Mouse (Mus musculus): ENCODE results near the gene Olfr1360. TPM values are rescaled to one million over a fixed set of nuclear protein-coding genes. Genes with fewer than 3 reads are reported as not detected.

Olfr1360 gene
- polyA plus RNA-seq (2017; shearing (Covaris generic)): not detected

GRCm38 (mm10) chr13:21677305-21677704, at the start of gene Olfr1360:
Olfr1360 (minus strand) TSS chr13:21677405.

GRCm38 (mm10) chr13:21721757-21722372, 44.7 kb upstream of the Olfr1360 start, which contains the start of gene Hist1h2bm:
Hist1h2bm (plus strand) TSS chr13:21722044.

GRCm38 (mm10) chr13:21717397-21718357, 40.5 kb upstream of the Olfr1360 start, which contains the start of gene Hist1h3h:
Hist1h3h (plus strand) TSS chr13:21717659.

GRCm38 (mm10) chr13:21715864-21716539, 38.8 kb upstream of the Olfr1360 start, which contains the start of the genes Hist1h2bl and Hist1h2ai:
Hist1h2bl (minus strand) TSS chr13:21716143.
Hist1h2ai (plus strand) TSS chr13:21716422.

GRCm38 (mm10) chr13:21697811-21698210, 20.6 kb upstream of the Olfr1360 start, which contains the start of gene Olfr1359:
Olfr1359 (plus strand) TSS chr13:21698111.

GRCm38 (mm10) chr13:21663286-21663685, 13.9 kb downstream of the Olfr1360 start, which contains the start of gene Olfr1361:
Olfr1361 (minus strand) TSS chr13:21663386.

GRCm38 (mm10) chr13:21642418-21642817, 34.8 kb downstream of the Olfr1360 start, which contains the start of gene Olfr11:
Olfr11 (minus strand) TSS chr13:21642518.

Other genes starting within 250 kb of the Olfr1360 start
- 0.96 TPM for gene Pgbd1, start 236.3 kb downstream of the Olfr1360 start, polyA plus RNA-seq (2017; shearing (Covaris generic))
- 12.8 TPM for gene Zscan26, start 223.7 kb downstream of the Olfr1360 start, polyA plus RNA-seq (2017; shearing (Covaris generic))
- 0.20 TPM for gene Nkapl, start 208.9 kb downstream of the Olfr1360 start, polyA plus RNA-seq (2017; shearing (Covaris generic))
- not detected for gene Zkscan4, start 198.5 kb downstream of the Olfr1360 start, polyA plus RNA-seq (2017; shearing (Covaris generic))
- gene Gm10065, start 198.0 kb downstream of the Olfr1360 start, polyA plus RNA-seq (2017; shearing (Covaris generic)): not detected
- not detected for gene AK157302, start 182.2 kb downstream of the Olfr1360 start, polyA plus RNA-seq (2017; shearing (Covaris generic))
- gene Gm11273, start 176.0 kb downstream of the Olfr1360 start, polyA plus RNA-seq (2017; shearing (Covaris generic)): 11.1 TPM
- gene Zkscan8, start 146.3 kb downstream of the Olfr1360 start, polyA plus RNA-seq (2017; shearing (Covaris generic)): 10.4 TPM
- not detected for gene Olfr1366, start 134.6 kb downstream of the Olfr1360 start, polyA plus RNA-seq (2017; shearing (Covaris generic))
- gene Olfr1535, start 117.5 kb downstream of the Olfr1360 start, polyA plus RNA-seq (2017; shearing (Covaris generic)): 0.20 TPM
- not detected for gene Olfr1364, start 95.6 kb downstream of the Olfr1360 start, polyA plus RNA-seq (2017; shearing (Covaris generic))
- not detected for gene Olfr1362, start 63.4 kb downstream of the Olfr1360 start, polyA plus RNA-seq (2017; shearing (Covaris generic))
- not detected for gene Olfr11, start 34.9 kb downstream of the Olfr1360 start, polyA plus RNA-seq (2017; shearing (Covaris generic))
- not detected for gene Olfr1361, start 14.0 kb downstream of the Olfr1360 start, polyA plus RNA-seq (2017; shearing (Covaris generic))
- not detected for gene Olfr1359, start 20.7 kb upstream of the Olfr1360 start, polyA plus RNA-seq (2017; shearing (Covaris generic))
- not detected for gene Hist1h2bl, start 38.7 kb upstream of the Olfr1360 start, polyA plus RNA-seq (2017; shearing (Covaris generic))
- gene Hist1h2ai, start 39.0 kb upstream of the Olfr1360 start, polyA plus RNA-seq (2017; shearing (Covaris generic)): not detected
- gene Hist1h3h, start 40.3 kb upstream of the Olfr1360 start, polyA plus RNA-seq (2017; shearing (Covaris generic)): not detected
- 0.82 TPM for gene Hist1h2bm, start 44.6 kb upstream of the Olfr1360 start, polyA plus RNA-seq (2017; shearing (Covaris generic))
- not detected for gene Hist1h4j, start 57.7 kb upstream of the Olfr1360 start, polyA plus RNA-seq (2017; shearing (Covaris generic))
- 22.8 TPM for gene Hist1h4k, start 73.1 kb upstream of the Olfr1360 start, polyA plus RNA-seq (2017; shearing (Covaris generic))
- gene Hist1h2ak, start 76.4 kb upstream of the Olfr1360 start, polyA plus RNA-seq (2017; shearing (Covaris generic)): 3.0 TPM
- gene Hist1h2bn, start 76.7 kb upstream of the Olfr1360 start, polyA plus RNA-seq (2017; shearing (Covaris generic)): 2.1 TPM
- gene Hist1h1b, start 103.2 kb upstream of the Olfr1360 start, polyA plus RNA-seq (2017; shearing (Covaris generic)): 4.3 TPM
- 1.6 TPM for gene Hist1h3i, start 106.0 kb upstream of the Olfr1360 start, polyA plus RNA-seq (2017; shearing (Covaris generic))
- not detected for gene Hist1h2an, start 109.8 kb upstream of the Olfr1360 start, polyA plus RNA-seq (2017; shearing (Covaris generic))
- gene Hist1h2bp, start 110.1 kb upstream of the Olfr1360 start, polyA plus RNA-seq (2017; shearing (Covaris generic)): not detected
- gene Hist1h2bq, start 132.8 kb upstream of the Olfr1360 start, polyA plus RNA-seq (2017; shearing (Covaris generic)): 6.5 TPM
- not detected for gene Hist1h2ao, start 133.1 kb upstream of the Olfr1360 start, polyA plus RNA-seq (2017; shearing (Covaris generic))
- 42.3 TPM for gene Hist1h4m, start 134.3 kb upstream of the Olfr1360 start, polyA plus RNA-seq (2017; shearing (Covaris generic))
- gene Hist1h4n, start 154.8 kb upstream of the Olfr1360 start, polyA plus RNA-seq (2017; shearing (Covaris generic)): 3.8 TPM
- gene Hist1h2ap, start 156.1 kb upstream of the Olfr1360 start, polyA plus RNA-seq (2017; shearing (Covaris generic)): 104 TPM
- 6.7 TPM for gene Hist1h2br, start 156.3 kb upstream of the Olfr1360 start, polyA plus RNA-seq (2017; shearing (Covaris generic))

Measured in inflammation-experienced regulatory T-cells, adult 16 weeks (primary cell).